Mouse (Mus musculus): ENCODE data around the gene Car11.
"Not testable (repeated sequence)": the region's sequence is repeated elsewhere in the genome, so short reads cannot be mapped to it uniquely, and the experiment has no call there.

GRCm38 (mm10) chr7:45661702-45662101 is 37.9 kb upstream of the Car11 start:
- TF ChIP-seq CTCF, POLR2A (IDR thresholded peaks at IDR 0.05; ENCODE audit: insufficient read depth, low read depth, low read length): not testable (repeated sequence)
